Mouse (Mus musculus) lung, postnatal 4 days (tissue): ENCODE results near the gene Ncoa3.

ENCODE experiments used
- DNase-seq, 2 experiments: peaks; one replicate each; pipeline ENCODE4 v3.0.0; 2021

Ncoa3 gene

GRCm38 (mm10) chr2:166108326-166108725 lies 115.9 kb downstream of the Ncoa3 start:
- peak; percentile 71 to 87 for DNase-seq

- no peak for DNase-seq
These were observed 118.3 kb downstream of the Ncoa3 start for GRCm38 (mm10) chr2:166110764-166111163.

- DNase-seq: no peak
These were observed 118.8 kb downstream of the Ncoa3 start for GRCm38 (mm10) chr2:166111238-166111637.

GRCm38 (mm10) chr2:166111831-166112250 lies 119.4 kb downstream of the Ncoa3 start:
- DNase-seq: peak; percentile 28 to 52

GRCm38 (mm10) chr2:166112986-166113385 lies 120.5 kb downstream of the Ncoa3 start:
- DNase-seq: no peak

- DNase-seq: peak; percentile 86 to 91
These were observed 123.3 kb downstream of the Ncoa3 start for GRCm38 (mm10) chr2:166115571-166116277.

GRCm38 (mm10) chr2:166116278-166116608 lies 123.8 kb downstream of the Ncoa3 start:
- DNase-seq: no peak

- no peak for DNase-seq
These were observed 124.3 kb downstream of the Ncoa3 start for GRCm38 (mm10) chr2:166116704-166117103.

- DNase-seq: no peak
These were observed 127.6 kb downstream of the Ncoa3 start for GRCm38 (mm10) chr2:166119992-166120391.

GRCm38 (mm10) chr2:166121681-166122355 lies 129.4 kb downstream of the Ncoa3 start:
- DNase-seq: no peak

- no peak for DNase-seq
These were observed 130.3 kb downstream of the Ncoa3 start for GRCm38 (mm10) chr2:166122781-166123180.
